Mouse (Mus musculus) kidney, postnatal 0 days (tissue): Measurements from ENCODE around the gene Gas2l3. TPM values are rescaled to one million over a fixed set of nuclear protein-coding genes. Genes with fewer than 3 reads are reported as not detected.
A peak's percentile ranks its signal among the peaks of the same experiment; 100 is the strongest.

Source experiments
- ATAC-seq: fragments of 200-750 bp; cut with Nextera tagmentation; replicated peaks from 2 replicates; pipeline ENCODE4 v1.8.0; 2017; ENCODE audit warnings: low read depth, moderate number of reproducible peaks, moderate TSS enrichment, moderate library complexity; ENCODE audit not compliant: low FRiP score
- DNase-seq: peaks from one replicate; pipeline ENCODE4 v3.0.0-alpha.2; 2016; ENCODE audit warnings: low spot score
- H3K27ac ChIP-seq: fragments of 300-500 bp; sonication (generic); 2 replicates; pipeline ENCODE4 v1.5.1; 2014; ENCODE audit warnings: mild to moderate bottlenecking
- H3K27me3 ChIP-seq: fragments of 300-500 bp; sonication (generic); 2 replicates; pipeline ENCODE4 v1.6.1; 2014; ENCODE audit warnings: low read length, mixed read lengths; ENCODE audit not compliant: insufficient read depth
- H3K36me3 ChIP-seq: fragments of 300-500 bp; sonication (generic); 2 replicates; pipeline ENCODE4 v1.6.1; 2014; ENCODE audit warnings: low read length, mixed read lengths; ENCODE audit not compliant: insufficient read depth
- H3K4me1 ChIP-seq: fragments of 300-500 bp; sonication (generic); replicated peaks from 2 replicates; pipeline ENCODE4 v1.6.1; 2014; ENCODE audit warnings: antibody characterized with exemption, low read length, mixed read lengths; ENCODE audit not compliant: insufficient read depth
- H3K4me2 ChIP-seq: fragments of 300-500 bp; sonication (generic); 2 replicates; pipeline ENCODE4 v1.6.1; 2014; ENCODE audit warnings: mild to moderate bottlenecking, low read length, moderate library complexity, mixed read lengths
- H3K4me3 ChIP-seq: fragments of 300-500 bp; sonication (generic); replicated peaks from 2 replicates; pipeline ENCODE4 v1.5.1; 2014; ENCODE audit warnings: low read depth, low read length
- H3K9ac ChIP-seq: fragments of 300-500 bp; sonication (generic); 2 replicates; pipeline ENCODE4 v1.6.1; 2014; ENCODE audit warnings: low read depth, low read length
- H3K9me3 ChIP-seq: fragments of 300-500 bp; sonication (generic); replicated peaks from 2 replicates; pipeline ENCODE4 v1.6.1; 2016; ENCODE audit warnings: low read length, inconsistent platforms, mixed read lengths
- CTCF ChIP-seq: IDR thresholded peaks from 2 replicates; pipeline ENCODE4 v1.5.1; 2016; ENCODE audit warnings: antibody characterized with exemption, low read depth, mild to moderate bottlenecking, moderate library complexity
- WGBS: fragments of 180-500 bp; shearing (Covaris S2); extraction: QIAGEN DNeasy Blood & Tissue Kit; methylation state at CpG from one replicate; pipeline ENCODE4 v1.1.7; 2014; 5-methylcytosine and 5-hydroxymethylcytosine counted together
- polyA plus RNA-seq: library from polyadenylated mRNA; unstranded; fragments of >200 nt; fragmentation: Nextera tagmentation; extraction: Ambion mirVana; gene quantifications from 2 replicates; pipeline ENCODE4 v1.2.1, GENCODE M21; 2015

Gas2l3 gene
- polyA plus RNA-seq, 1 experiment from 2014 or later: 7.2 TPM

GRCm38 (mm10) chr10:89453068-89453641, 9.4 kb upstream of the Gas2l3 start:
- Histone ChIP-seq H3K9me3 (no peaks in the 10 kb centered on the region), H3K4me3 (no peak overlapping the region), H3K9ac (no peak overlapping the region), H3K4me1 (no peaks in the 10 kb centered on the region; the same call in 1 of the 2 replicates), H3K27me3 (no peaks in the 10 kb centered on the region), H3K27ac (no peak overlapping the region), H3K36me3 (no peaks in the 10 kb centered on the region), H3K4me2 (no peak overlapping the region)
- TF ChIP-seq CTCF: no peak
- DNase-seq: no peak
- ATAC-seq: no peak
- WGBS: 85% methylated on average over 15 of the region's 15 CpGs

DNA sequence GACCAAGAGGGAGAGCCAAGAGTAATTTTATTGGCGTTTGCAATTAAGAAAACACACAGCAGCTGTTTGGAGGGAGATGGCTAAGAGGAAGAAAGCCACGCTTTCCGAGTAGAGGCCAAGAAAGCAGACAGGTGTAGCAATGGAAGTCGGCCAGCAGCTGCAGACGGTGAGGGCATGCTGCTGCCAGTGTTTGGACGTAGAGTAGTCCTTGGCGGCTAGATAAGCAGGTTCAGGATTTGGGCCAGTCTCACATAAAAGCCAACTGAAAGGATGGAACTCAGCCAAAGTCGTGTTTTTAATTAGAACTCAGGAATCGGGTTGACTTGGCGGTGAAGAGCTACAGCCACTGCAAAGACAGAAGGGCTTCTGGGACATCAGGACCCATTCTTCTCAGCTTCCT, 6.6 kb upstream of the Gas2l3 start:
- no peak for DNase-seq
- Histone ChIP-seq H3K4me2 (no peak overlapping the region), H3K4me1 (no peaks in the 10 kb centered on the region; the same call in 1 of the 2 replicates), H3K4me3 (no peak overlapping the region), H3K36me3 (no peaks in the 10 kb centered on the region), H3K27me3 (no peaks in the 10 kb centered on the region), H3K9me3 (no peaks in the 10 kb centered on the region), H3K9ac (no peak overlapping the region), H3K27ac (no peak overlapping the region)
- ATAC-seq: no peak
- TF ChIP-seq CTCF: no peak
- WGBS: 63% methylated on average over 10 of the region's 10 CpGs

DNA sequence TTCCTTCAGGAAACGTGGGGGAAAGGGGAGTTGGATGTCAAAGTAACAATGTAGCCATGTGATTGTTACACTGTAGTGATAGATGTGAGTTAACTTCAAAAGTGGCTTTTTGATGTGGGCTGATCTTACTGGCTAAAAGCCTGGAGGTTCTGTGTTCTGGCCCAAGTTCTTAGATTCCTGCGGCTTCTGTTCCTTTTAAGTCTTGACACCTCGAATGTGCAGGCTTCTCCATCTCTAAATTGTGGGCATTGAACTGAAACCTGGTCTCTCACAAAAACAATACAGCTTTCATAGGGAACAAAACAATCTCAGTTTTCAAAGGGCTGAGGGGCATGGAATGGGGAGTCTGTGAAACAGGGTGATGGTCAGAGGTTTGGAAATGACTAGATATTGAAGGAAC, 614 bp upstream of the Gas2l3 start:
- Histone ChIP-seq H3K36me3 (no peaks in the 10 kb centered on the region), H3K4me2 (peak overlapping the region; percentile 80), H3K9ac (0 out of 2 replicates have a peak overlapping the region, but pooled peaks have one; percentile 58), H3K27me3 (no peaks in the 10 kb centered on the region), H3K4me1 (no peaks in the 10 kb centered on the region), H3K9me3 (no peaks in the 10 kb centered on the region), H3K4me3 (peak overlapping the region; percentile 59), H3K27ac (peak overlapping the region; percentile 57; the same call in 1 of the 2 replicates)
- ATAC-seq (no peak), DNase-seq (peak; percentile 58)
- 27% methylated on average over 3 of the region's 3 CpGs for WGBS
- no peak for TF ChIP-seq CTCF

DNA sequence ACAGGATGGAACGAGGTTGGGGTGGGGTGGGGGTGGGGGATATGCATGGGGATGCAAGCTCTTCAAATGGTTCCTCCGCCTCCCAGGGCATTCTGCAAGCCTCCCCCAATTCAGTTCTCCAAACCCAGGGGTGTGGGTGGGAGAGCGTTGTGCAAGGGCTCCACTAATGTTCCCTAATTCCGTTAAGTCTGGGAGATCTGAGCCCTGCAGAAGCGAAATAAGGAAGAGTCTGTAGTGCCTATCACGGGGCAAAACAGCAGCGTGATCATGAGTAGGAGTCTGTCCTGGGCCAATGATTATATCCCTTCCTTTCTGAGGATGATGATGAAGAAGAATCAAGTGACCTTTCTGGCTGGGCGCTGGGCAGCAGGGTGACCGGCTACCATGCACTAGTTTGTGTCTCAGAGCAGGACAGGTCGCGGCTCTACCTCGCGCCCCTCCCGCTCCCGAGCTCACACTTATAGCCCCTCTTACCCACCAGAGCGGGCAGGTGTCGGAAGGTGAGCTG, 598 bp downstream of the Gas2l3 start:
- 0 out of 2 replicates have a peak overlapping the region, but pooled peaks have one; percentile 57 for H3K27ac ChIP-seq
- no peak for TF ChIP-seq CTCF
- no peaks in the 10 kb centered on the region for H3K9me3 ChIP-seq
- peak; percentile 27 for ATAC-seq
- H3K4me3 ChIP-seq: peak overlapping the region; percentile 59
- WGBS: under 1% methylated on average over 17 of the region's 17 CpGs
- no peaks in the 10 kb centered on the region for H3K36me3 ChIP-seq
- H3K27me3 ChIP-seq: no peaks in the 10 kb centered on the region
- H3K9ac ChIP-seq: peak overlapping the region; percentile 58
- H3K4me2 ChIP-seq: peak overlapping the region; percentile 80
- H3K4me1 ChIP-seq: no peaks in the 10 kb centered on the region
- peak; percentile 19 for DNase-seq

GRCm38 (mm10) chr10:89442640-89443039, 1.1 kb downstream of the Gas2l3 start:
- H3K27me3 ChIP-seq: no peaks in the 10 kb centered on the region
- ATAC-seq: no peak
- 7% methylated on average over 4 of the region's 4 CpGs for WGBS
- no peak for TF ChIP-seq CTCF
- peak overlapping the region; percentile 59 for H3K4me3 ChIP-seq
- no peaks in the 10 kb centered on the region for H3K4me1 ChIP-seq
- H3K9ac ChIP-seq: peak overlapping the region; percentile 58; the same call in 1 of the 2 replicates
- peak; percentile 9 for DNase-seq
- H3K36me3 ChIP-seq: no peaks in the 10 kb centered on the region
- H3K4me2 ChIP-seq: peak overlapping the region; percentile 80
- H3K9me3 ChIP-seq: no peaks in the 10 kb centered on the region
- H3K27ac ChIP-seq: no peak overlapping the region

DNA sequence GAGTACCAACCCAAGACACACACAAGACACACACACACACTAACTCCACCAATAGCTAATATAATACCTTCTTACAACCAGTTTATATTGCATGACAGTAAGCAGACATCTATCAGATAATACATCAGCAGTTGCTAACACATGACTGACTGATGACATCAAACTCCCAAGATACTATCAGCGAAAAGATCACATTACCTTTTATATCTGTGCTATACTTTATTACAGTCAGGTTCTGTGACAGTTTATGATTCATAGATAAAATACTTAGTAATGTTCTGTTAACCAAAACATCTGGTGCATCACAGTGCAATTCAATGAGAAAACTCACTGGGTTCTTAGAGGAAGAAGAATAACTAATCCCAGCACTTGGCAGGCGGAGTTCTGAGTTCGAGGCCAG, 1.8 kb downstream of the Gas2l3 start:
- H3K9ac ChIP-seq: no peak overlapping the region
- DNase-seq (no peak), ATAC-seq (no peak)
- H3K4me2 ChIP-seq: no peak overlapping the region
- H3K4me3 ChIP-seq: no peak overlapping the region
- no peaks in the 10 kb centered on the region for H3K9me3 ChIP-seq
- no peaks in the 10 kb centered on the region for H3K27me3 ChIP-seq
- no peaks in the 10 kb centered on the region for H3K36me3 ChIP-seq
- no peak overlapping the region for H3K27ac ChIP-seq
- WGBS: 96% methylated on average over 3 of the region's 3 CpGs
- no peaks in the 10 kb centered on the region for H3K4me1 ChIP-seq
- TF ChIP-seq CTCF: no peak
